Mouse (Mus musculus) heart, adult 2 months (tissue): ENCODE data around the gene Tagln2. TPM values are rescaled to one million over a fixed set of nuclear protein-coding genes. Genes with fewer than 3 reads are reported as not detected.

Source experiments
- DNase-seq, 2 experiments: peaks; one replicate each; pipeline ENCODE4 v3.0.0; 2021
- H3K27ac ChIP-seq: fragments of 200-600 bp; 2 replicates; pipeline ENCODE4 v1.8.1; 2022
- H3K27me3 ChIP-seq: fragments of 200-500 bp; 2 replicates; pipeline ENCODE4 v1.6.1; 2012; ENCODE audit warnings: mild to moderate bottlenecking, low read length, inconsistent platforms, mixed read lengths; ENCODE audit not compliant: control insufficient read depth, insufficient read depth
- H3K36me3 ChIP-seq: fragments of 200-500 bp; 2 replicates; pipeline ENCODE4 v1.6.1; 2012; ENCODE audit warnings: low read length, inconsistent platforms; ENCODE audit not compliant: control insufficient read depth, insufficient read depth
- H3K4me1 ChIP-seq: fragments of 200-500 bp; 2 replicates; pipeline ENCODE4 v1.6.1; 2011; ENCODE audit warnings: low read length; ENCODE audit not compliant: control insufficient read depth, insufficient read depth
- H3K4me3 ChIP-seq: fragments of 200-600 bp; 2 replicates; pipeline ENCODE4 v1.8.1; 2022
- H3K79me2 ChIP-seq: fragments of 200-500 bp; replicated peaks from 2 replicates; pipeline ENCODE4 v1.6.1; 2012; ENCODE audit warnings: mild to moderate bottlenecking, inconsistent platforms, low read length, moderate library complexity, mixed read lengths; ENCODE audit not compliant: control insufficient read depth, insufficient read depth
- H3K9ac ChIP-seq: fragments of 200-500 bp; 2 replicates; pipeline ENCODE4 v1.6.1; 2012; ENCODE audit warnings: low read depth, mild to moderate bottlenecking, control low read depth, inconsistent platforms, low read length, mixed read lengths
- CTCF ChIP-seq: fragments of 200-600 bp; IDR thresholded peaks from 2 replicates; pipeline ENCODE4 v1.8.1; 2022; ENCODE audit warnings: antibody characterized with exemption, mild to moderate bottlenecking, moderate library complexity
- EP300 ChIP-seq: fragments of 200-500 bp; IDR thresholded peaks from 2 replicates; pipeline ENCODE4 v1.6.1; 2011; ENCODE audit warnings: low read depth, low read length, control low read depth; ENCODE audit not compliant: insufficient read depth
- POLR2A ChIP-seq: fragments of 200-500 bp; IDR thresholded peaks from 2 replicates; pipeline ENCODE4 v1.6.1; 2011; ENCODE audit warnings: mild to moderate bottlenecking, low read depth, low read length, control low read depth; ENCODE audit not compliant: insufficient read depth
- WGBS: fragments of 180-500 bp; shearing (Covaris S2); methylation state at CpG from one replicate; pipeline ENCODE4 v1.1.7; 2018; 5-methylcytosine and 5-hydroxymethylcytosine counted together
- intact Hi-C: fragments of 180-260 bp; cut with DNase I; formaldehyde crosslinking; loops from one replicate; pipeline ENCODE4 v1.15.1; 2025
- polyA plus RNA-seq: library from polyadenylated mRNA; depleted of rRNA; stranded (reverse); fragments of >200 nt; gene quantifications from 2 replicates; pipeline ENCODE4 v1.2.3, GENCODE M21; 2012
- total RNA-seq, 2 experiments: library from RNA; stranded (reverse); gene quantifications; 2 replicates each; pipeline ENCODE4 v1.2.3; 2021

Tagln2 gene
- total and polyA plus RNA-seq, 3 experiments, result 65.5 to 131 (median 77.8) TPM

DNA sequence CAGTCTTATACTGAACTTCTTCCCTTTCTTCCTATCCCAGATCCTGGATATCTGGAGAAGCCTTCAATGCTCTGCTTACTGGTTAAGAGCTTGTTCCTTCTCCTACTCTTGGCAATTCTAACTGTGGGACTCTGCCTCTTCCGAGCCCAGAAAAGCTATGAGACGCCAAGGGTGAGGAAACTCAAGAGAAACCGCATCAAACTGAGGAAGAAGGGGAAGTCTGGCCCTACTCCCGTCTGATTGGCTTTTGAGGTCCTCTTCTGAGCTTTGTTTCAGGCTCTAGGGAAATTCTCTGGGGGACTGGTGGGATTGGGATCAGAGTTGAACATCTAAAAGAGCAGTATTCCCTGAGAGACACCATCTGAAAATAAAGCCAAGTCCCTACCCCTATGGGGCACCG, 21.8 kb upstream of the Tagln2 start:
- peaks cover 1% of the 10 kb centered on the region; the same call in 1 of the 2 replicates for H3K4me1 ChIP-seq
- H3K79me2 ChIP-seq, result no peaks in the 10 kb centered on the region
- no peak overlapping the region for H3K9ac ChIP-seq
- H3K27ac ChIP-seq, result no peak overlapping the region
- TF ChIP-seq CTCF (no peak), EP300 (no peak), POLR2A (no peak)
- no peaks in the 10 kb centered on the region for H3K36me3 ChIP-seq
- H3K4me3 ChIP-seq, result no peak overlapping the region
- intact Hi-C loops, result no loop called here
- no peaks in the 10 kb centered on the region for H3K27me3 ChIP-seq
- 57% methylated on average over 5 of the region's 5 CpGs for WGBS
- no peak for DNase-seq

DNA sequence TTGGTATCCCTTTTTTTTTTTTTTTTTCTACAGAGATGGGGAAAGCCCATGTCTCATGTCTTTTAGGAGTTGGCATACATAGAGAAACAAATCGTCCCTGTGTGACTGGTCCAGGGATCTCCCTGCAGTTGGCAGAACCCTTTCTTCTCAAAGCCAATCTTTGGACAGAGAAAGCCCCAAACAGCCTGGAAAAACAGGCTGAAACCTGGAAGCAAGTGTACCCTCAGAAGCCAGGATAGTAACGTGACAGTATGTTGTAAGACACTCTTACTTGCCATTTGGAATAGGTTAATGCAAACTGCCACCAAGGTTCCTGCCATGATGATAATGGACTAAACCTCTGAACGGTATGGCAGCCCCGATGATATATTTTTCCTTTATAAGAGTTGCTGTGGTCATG, 19.5 kb upstream of the Tagln2 start:
- no peaks in the 10 kb centered on the region for H3K4me1 ChIP-seq
- DNase-seq, result no peak
- H3K4me3 ChIP-seq, result no peak overlapping the region
- WGBS, result 80% methylated on average over 4 of the region's 4 CpGs
- H3K79me2 ChIP-seq, result no peaks in the 10 kb centered on the region
- no peaks in the 10 kb centered on the region for H3K27me3 ChIP-seq
- TF ChIP-seq EP300 (no peak), POLR2A (no peak), CTCF (no peak)
- H3K36me3 ChIP-seq, result no peaks in the 10 kb centered on the region
- no peak overlapping the region for H3K9ac ChIP-seq
- H3K27ac ChIP-seq, result no peak overlapping the region
- intact Hi-C loops, result loop anchor here (5.0 to 10.0 kb wide), 2 partner anchors 137 to 456 kb away; partner anchors contain the start of gene Vangl2

- Histone ChIP-seq H3K9ac (no peak overlapping the region), H3K4me3 (no peak overlapping the region), H3K36me3 (no peaks in the 10 kb centered on the region), H3K4me1 (no peaks in the 10 kb centered on the region), H3K27ac (no peak overlapping the region), H3K27me3 (no peaks in the 10 kb centered on the region), H3K79me2 (no peaks in the 10 kb centered on the region)
- TF ChIP-seq CTCF, result no peak
- no peak for TF ChIP-seq POLR2A
- TF ChIP-seq EP300, result no peak
- intact Hi-C loops, result loop anchor here (5.0 to 10.0 kb wide), 2 partner anchors 136 to 456 kb away; partner anchors contain the start of gene Vangl2
- WGBS, result 36% methylated on average over 13 of the region's 13 CpGs
- no peak for DNase-seq
Measured at GRCm38 (mm10) chr1:172481111-172481510, 18.7 kb upstream of the Tagln2 start.

DNA sequence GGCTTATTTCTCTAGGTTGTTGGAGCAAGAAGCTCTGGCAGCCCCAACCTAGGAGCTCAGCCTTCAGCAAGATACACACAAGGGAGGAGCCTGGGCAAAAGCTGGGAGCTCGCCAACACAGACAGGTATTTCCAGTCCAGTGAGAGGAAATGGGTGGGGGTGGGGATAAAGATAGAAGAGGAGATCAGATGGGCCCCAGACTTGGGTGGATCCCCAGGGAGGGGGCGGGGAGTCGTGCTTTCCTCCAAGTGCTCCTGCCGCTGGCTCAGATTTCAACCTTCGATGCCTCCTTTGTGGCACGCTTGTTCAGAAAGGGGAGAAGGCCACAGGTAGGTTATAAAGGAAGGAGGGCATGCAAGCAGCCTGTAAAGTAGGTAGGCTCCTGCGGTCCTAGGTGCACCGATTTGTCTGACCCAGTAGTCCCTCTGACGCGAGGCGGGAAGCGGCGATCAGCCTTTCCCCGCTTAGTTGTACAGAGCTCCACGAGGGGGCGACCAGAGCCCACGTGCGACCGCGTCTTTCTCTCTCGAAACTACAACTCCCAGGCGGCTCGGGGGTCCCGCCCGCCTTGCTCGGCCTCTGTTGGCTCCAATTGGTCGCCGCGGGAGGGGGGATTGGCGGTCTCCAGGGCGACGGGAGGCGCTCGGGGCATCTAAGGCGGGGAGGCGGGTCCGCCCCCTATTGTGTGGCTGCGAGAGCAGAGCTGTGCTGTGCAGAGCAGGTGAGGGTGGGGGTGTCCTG, 18.1 kb upstream of the Tagln2 start, which contains the start of gene Igsf9:
Gene Igsf9 (plus strand): TSS at position 249 of the 741 bp plus-strand sequence.
- TF ChIP-seq POLR2A (no peak), CTCF (peak; percentile 80), EP300 (no peak)
- Histone ChIP-seq H3K4me1 (no peaks in the 10 kb centered on the region), H3K36me3 (no peaks in the 10 kb centered on the region), H3K27ac (no peak within 1 kb of the TSS), H3K9ac (peak within 1 kb of the TSS; percentile 32), H3K4me3 (peak within 1 kb of the TSS; percentile 36), H3K79me2 (no peaks in the 10 kb centered on the region), H3K27me3 (no peaks in the 10 kb centered on the region)
- peak; percentile 88 to 91 for DNase-seq
- intact Hi-C loops, result loop anchor here (5.0 to 10.0 kb wide), 2 partner anchors 136 to 457 kb away; partner anchors contain the start of gene Vangl2
- under 1% methylated on average over 37 of the region's 38 CpGs for WGBS

- no peaks in the 10 kb centered on the region for H3K79me2 ChIP-seq
- TF ChIP-seq EP300 (no peak), CTCF (no peak), POLR2A (no peak)
- H3K4me3 ChIP-seq, result peak overlapping the region; percentile 36
- H3K9ac ChIP-seq, result no peak overlapping the region
- H3K27me3 ChIP-seq, result no peaks in the 10 kb centered on the region
- intact Hi-C loops, result loop anchor here (5.0 to 10.0 kb wide), 2 partner anchors 135 to 458 kb away; partner anchors contain the start of gene Vangl2
- 34% methylated on average over 12 of the region's 12 CpGs for WGBS
- DNase-seq, result no peak
- no peaks in the 10 kb centered on the region for H3K36me3 ChIP-seq
- H3K27ac ChIP-seq, result no peak overlapping the region
- no peaks in the 10 kb centered on the region for H3K4me1 ChIP-seq
Measured at GRCm38 (mm10) chr1:172482518-172483360, 17.1 kb upstream of the Tagln2 start.

DNA sequence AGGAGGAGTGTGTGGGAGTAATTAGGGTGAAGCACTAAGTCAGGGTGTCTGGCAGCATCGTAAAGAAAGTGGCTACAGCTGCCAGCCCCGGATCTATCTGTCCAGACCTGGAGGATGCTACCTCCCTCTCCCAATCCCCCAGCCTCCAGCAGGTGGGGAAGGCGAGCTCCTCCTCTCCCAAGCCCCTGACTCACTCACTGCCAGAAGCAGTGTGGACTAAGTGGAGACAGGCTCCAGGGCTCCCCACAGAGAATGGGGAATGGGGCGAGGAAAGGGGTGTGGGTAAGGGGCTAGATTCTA, 16.5 kb upstream of the Tagln2 start:
- Histone ChIP-seq H3K36me3 (no peaks in the 10 kb centered on the region), H3K4me3 (no peak overlapping the region), H3K27ac (no peak overlapping the region), H3K9ac (no peak overlapping the region), H3K4me1 (no peaks in the 10 kb centered on the region), H3K79me2 (no peaks in the 10 kb centered on the region), H3K27me3 (no peaks in the 10 kb centered on the region)
- intact Hi-C loops, result loop anchor here (5.0 to 10.0 kb wide), 2 partner anchors 134 to 459 kb away; partner anchors contain the start of gene Vangl2
- DNase-seq, result no peak
- WGBS, result 56% methylated on average over 4 of the region's 4 CpGs
- TF ChIP-seq POLR2A (no peak), CTCF (no peak), EP300 (no peak)
